Mouse (Mus musculus) thymus, adult 2 months (tissue): ENCODE data around the gene Itga6.

Experiments used
- CTCF ChIP-seq: fragments of 200-500 bp; IDR thresholded peaks from 2 replicates; pipeline ENCODE4 v1.5.1; 2012; ENCODE audit warnings: mild to moderate bottlenecking, control low read depth, low read length, moderate library complexity, borderline replicate concordance; ENCODE audit not compliant: control insufficient read depth, poor library complexity, insufficient read depth; ENCODE audit errors: extremely low read depth
- POLR2A ChIP-seq: fragments of 200-500 bp; IDR thresholded peaks from 2 replicates; pipeline ENCODE4 v1.6.1; 2012; ENCODE audit warnings: mild to moderate bottlenecking, low read length, control low read depth, moderate library complexity; ENCODE audit not compliant: control insufficient read depth, poor library complexity, insufficient read depth; ENCODE audit errors: extremely low read depth

DNA sequence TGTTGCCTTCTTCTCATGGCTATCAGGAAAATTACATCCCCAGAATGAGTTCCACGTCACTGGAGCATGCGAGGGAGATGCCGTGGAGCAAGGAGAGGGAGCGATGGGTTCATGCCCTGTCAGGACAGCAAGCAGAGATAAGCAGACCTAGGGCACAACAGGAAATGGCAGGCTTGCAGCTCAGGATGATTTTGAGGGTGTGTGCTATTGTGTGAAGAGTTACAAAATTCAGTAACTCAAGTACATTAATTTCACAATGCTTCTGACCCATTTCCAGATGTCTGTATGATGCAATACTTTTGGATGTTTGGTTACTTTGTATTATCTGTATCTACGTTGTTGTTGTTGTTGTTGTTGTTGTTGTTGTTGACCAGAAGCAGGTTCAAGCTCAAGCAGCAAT is 22.5 kb upstream of the Itga6 start:
- no peak for TF ChIP-seq CTCF
- TF ChIP-seq POLR2A: no peak
